Mouse (Mus musculus) CH12.LX (cell line): ENCODE measurements around the gene Irf3. TPM values are rescaled to one million over a fixed set of nuclear protein-coding genes. Genes with fewer than 3 reads are reported as not detected.
A peak's percentile ranks its signal among the peaks of the same experiment; 100 is the strongest.

ENCODE experiments used
- DNase-seq: peaks from one replicate; pipeline ENCODE4 v3.0.0-alpha.2; 2013; ENCODE audit errors: extremely low read depth
- H3K27ac ChIP-seq: 2 replicates; pipeline ENCODE4 v1.5.1; 2012; ENCODE audit warnings: low read depth, mild to moderate bottlenecking, control low read depth, moderate library complexity; ENCODE audit not compliant: insufficient read depth
- H3K27me3 ChIP-seq: replicated peaks from 2 replicates; pipeline ENCODE3; 2012; ENCODE audit warnings: inconsistent platforms
- H3K36me3 ChIP-seq, 2 experiments: replicated peaks in 1 of 2; 2 replicates each; pipeline versions ENCODE3 to v1.6.1; 2012; ENCODE audit warnings: inconsistent platforms in 1 of 2, low read length in 1 of 2, mild to moderate bottlenecking in 1 of 2, mixed read lengths in 1 of 2, moderate library complexity in 1 of 2; ENCODE audit not compliant: control insufficient read depth in 1 of 2, insufficient read depth in 1 of 2
- H3K4me1 ChIP-seq, 2 experiments: 2 replicates each; pipeline ENCODE4 v1.6.1; 2012; ENCODE audit warnings: inconsistent platforms in 1 of 2, moderate library complexity in 1 of 2; ENCODE audit not compliant: insufficient read depth in 2 of 2, control insufficient read depth in 1 of 2
- H3K4me2 ChIP-seq: 2 replicates; pipeline ENCODE4 v1.6.1; 2012; ENCODE audit warnings: low read depth, mild to moderate bottlenecking, control low read depth; ENCODE audit not compliant: poor library complexity, insufficient read depth, severe bottlenecking
- H3K4me3 ChIP-seq, 3 experiments: fragments of 150-350 bp in 1 of 3; sonication (generic) in 1 of 3; replicated peaks in 1 of 3; 2 replicates each; pipeline versions ENCODE3 to v1.5.1; 2011 to 2012; ENCODE audit warnings: low read depth in 2 of 3, low read length in 2 of 3, mild to moderate bottlenecking in 2 of 3, moderate library complexity in 2 of 3, control low read depth in 1 of 3, improper control_type of control experiment in 1 of 3, inconsistent platforms in 1 of 3, mixed read lengths in 1 of 3; ENCODE audit not compliant: poor library complexity in 1 of 3
- H3K79me2 ChIP-seq: replicated peaks from 2 replicates; pipeline ENCODE4 v1.6.1; 2012; ENCODE audit warnings: mild to moderate bottlenecking, moderate library complexity; ENCODE audit not compliant: control insufficient read depth, poor library complexity, insufficient read depth, severe bottlenecking; ENCODE audit errors: extremely low read depth
- H3K9ac ChIP-seq: 2 replicates; pipeline ENCODE4 v1.6.1; 2012; ENCODE audit warnings: low read depth, mild to moderate bottlenecking, control low read depth, moderate library complexity; ENCODE audit not compliant: insufficient read depth
- H3K9me3 ChIP-seq: replicated peaks from 2 replicates; pipeline ENCODE3; 2012; ENCODE audit warnings: low read length, inconsistent platforms, mixed read lengths
- CHD1 ChIP-seq: IDR thresholded peaks from 2 replicates; pipeline ENCODE4 v1.6.1; 2012; ENCODE audit warnings: low read depth, low read length, improper control_type of control experiment, inconsistent platforms
- CTCF ChIP-seq, 2 experiments: IDR thresholded peaks in 1 of 2; conservative IDR thresholded peaks in 1 of 2; 2 replicates each; pipeline ENCODE4 v1.5.1; 2011 to 2012; ENCODE audit warnings: low read depth in 2 of 2, low read length in 2 of 2, improper control_type of control experiment in 1 of 2, inconsistent platforms in 1 of 2, mild to moderate bottlenecking in 1 of 2, moderate library complexity in 1 of 2
- ELF1 ChIP-seq: IDR thresholded peaks from 2 replicates; pipeline ENCODE4 v1.6.1; 2014; ENCODE audit warnings: low read depth, mild to moderate bottlenecking, inconsistent platforms, low read length, improper control_type of control experiment
- EP300 ChIP-seq: IDR thresholded peaks from 2 replicates; pipeline ENCODE4 v1.6.1; 2011; ENCODE audit warnings: low read length, improper control_type of control experiment
- ETS1 ChIP-seq: conservative IDR thresholded peaks from 2 replicates; pipeline ENCODE4 v1.6.1; 2012; ENCODE audit warnings: low read depth, mild to moderate bottlenecking, inconsistent platforms, low read length, improper control_type of control experiment, moderate library complexity
- IRF4 ChIP-seq: IDR thresholded peaks from 2 replicates; pipeline ENCODE4 v1.6.1; 2014; ENCODE audit warnings: low read depth, mild to moderate bottlenecking, inconsistent platforms, low read length, improper control_type of control experiment
- JUND ChIP-seq: conservative IDR thresholded peaks from 2 replicates; pipeline ENCODE4 v1.6.1; 2011; ENCODE audit warnings: low read depth, low read length, improper control_type of control experiment
- MAZ ChIP-seq: IDR thresholded peaks from 2 replicates; pipeline ENCODE4 v1.6.1; 2012; ENCODE audit warnings: low read depth, mild to moderate bottlenecking, inconsistent platforms, low read length, improper control_type of control experiment, moderate library complexity
- MEF2A ChIP-seq: IDR thresholded peaks from 2 replicates; pipeline ENCODE4 v1.6.1; 2014; ENCODE audit warnings: low read depth, mild to moderate bottlenecking, inconsistent platforms, low read length, improper control_type of control experiment, borderline replicate concordance
- MYC ChIP-seq: IDR thresholded peaks from 2 replicates; pipeline ENCODE4 v1.6.1; 2011; ENCODE audit warnings: low read depth, mild to moderate bottlenecking, improper control_type of control experiment, low read length
- NELFE ChIP-seq: IDR thresholded peaks from 2 replicates; pipeline ENCODE4 v1.6.1; 2011; ENCODE audit warnings: low read depth, low read length, improper control_type of control experiment
- POLR2AphosphoS2 ChIP-seq: IDR thresholded peaks from 2 replicates; pipeline ENCODE4 v1.6.1; 2011; ENCODE audit warnings: low read depth, low read length, improper control_type of control experiment
- RCOR1 ChIP-seq: conservative IDR thresholded peaks from 2 replicates; pipeline ENCODE4 v1.6.1; 2012; ENCODE audit warnings: low read depth, mild to moderate bottlenecking, inconsistent platforms, low read length, improper control_type of control experiment
- SMC3 ChIP-seq: IDR thresholded peaks from 2 replicates; pipeline ENCODE4 v1.6.1; 2011; ENCODE audit warnings: low read depth, low read length, improper control_type of control experiment
- USF1 ChIP-seq: IDR thresholded peaks from 2 replicates; pipeline ENCODE4 v1.6.1; 2014; ENCODE audit warnings: low read depth, mild to moderate bottlenecking, inconsistent platforms, low read length, improper control_type of control experiment
- USF2 ChIP-seq: conservative IDR thresholded peaks from 2 replicates; pipeline ENCODE4 v1.6.1; 2011; ENCODE audit warnings: low read depth, low read length, improper control_type of control experiment
- ZKSCAN1 ChIP-seq: IDR thresholded peaks from 2 replicates; pipeline ENCODE4 v1.6.1; 2012; ENCODE audit warnings: low read depth, inconsistent platforms, low read length, improper control_type of control experiment, borderline replicate concordance
- ZMIZ1 ChIP-seq: IDR thresholded peaks from 2 replicates; pipeline ENCODE4 v1.6.1; 2012; ENCODE audit warnings: low read depth, mild to moderate bottlenecking, inconsistent platforms, low read length, improper control_type of control experiment
- ZNF384 ChIP-seq: IDR thresholded peaks from 2 replicates; pipeline ENCODE4 v1.6.1; 2012; ENCODE audit warnings: low read depth, low read length, improper control_type of control experiment, inconsistent platforms
- dilution Hi-C: fragments of 300-500 bp; cut with MboI; formaldehyde crosslinking; loops from 2 replicates; pipeline ENCODE4 v1.14.3; 2020; ENCODE audit warnings: low sequenced_read_pairs; ENCODE audit not compliant: extremely low pct_unique_long_range_greater_than_20kb, extremely low pct_ligation_motif_present
- in situ Hi-C: fragments of 300-500 bp; cut with MboI; formaldehyde crosslinking; loops from 3 replicates; pipeline ENCODE4 v1.14.3; 2019; ENCODE audit warnings: low sequenced_read_pairs, low pct_ligation_motif_present, low pct_unique_long_range_greater_than_20kb, mixed read lengths
- polyA plus RNA-seq: library from polyadenylated mRNA; unstranded; fragments of >175 nt; gene quantifications from 2 replicates; pipeline ENCODE4 v1.2.1, GENCODE M21; 2012; ENCODE audit warnings: low read depth; ENCODE audit not compliant: insufficient read length
- total RNA-seq, 2 experiments: library from RNA; depleted of rRNA; stranded (reverse); fragments of 300-350 nt in 1 of 2; fragments of >200 nt in 1 of 2; gene quantifications; 2 replicates each; pipeline ENCODE4 v1.2.3; 2012 to 2014

Irf3 gene
- total and polyA plus RNA-seq, 3 experiments = 33.5 to 79.7 (median 56.5) TPM

GRCm38 (mm10) chr7:45024281-45025248 is 27.1 kb downstream of the Irf3 start:
- H3K27me3 ChIP-seq = no peaks in the 10 kb centered on the region
- no peaks in the 10 kb centered on the region for H3K79me2 ChIP-seq
- no peak overlapping the region for H3K9ac ChIP-seq
- TF ChIP-seq CTCF (conservative IDR thresholded peaks at IDR 0.05 in 1 of 2, IDR thresholded peaks at IDR 0.05 in 1 of 2; ENCODE audit: low read depth in 2 of 2, low read length in 2 of 2) = peak in 1 of 2 experiments; percentile 25; a peak in 1 of 4 replicates
- no peak for TF ChIP-seq NELFE
- H3K4me2 ChIP-seq = no peak overlapping the region
- H3K36me3 ChIP-seq = peaks cover 17 to 61% of the 10 kb centered on the region in 2 experiments
- dilution Hi-C loops (no loop called here), in situ Hi-C loops (no loop called here)
- no peaks in the 10 kb centered on the region for H3K9me3 ChIP-seq
- no peak overlapping the region for H3K4me3 ChIP-seq
- no peaks in the 10 kb centered on the region; a peak in 1 of 4 replicates for H3K4me1 ChIP-seq
- no peak for DNase-seq
- H3K27ac ChIP-seq = no peak overlapping the region

- Histone ChIP-seq H3K79me2 (no peaks in the 10 kb centered on the region), H3K27ac (no peak overlapping the region), H3K4me1 (no peaks in the 10 kb centered on the region; a peak in 1 of 4 replicates), H3K9me3 (no peaks in the 10 kb centered on the region), H3K4me2 (no peak overlapping the region), H3K4me3 (no peak overlapping the region), H3K27me3 (no peaks in the 10 kb centered on the region), H3K36me3 (peaks cover 27 to 66% of the 10 kb centered on the region in 2 experiments), H3K9ac (no peak overlapping the region)
- no peak for DNase-seq
- dilution Hi-C loops = no loop called here
- TF ChIP-seq ETS1 = no peak
- TF ChIP-seq ZNF384 = no peak
- no peak for TF ChIP-seq ZKSCAN1
- TF ChIP-seq JUND = no peak
- no peak for TF ChIP-seq MEF2A
- no peak for TF ChIP-seq NELFE
- no peak for TF ChIP-seq CHD1
- TF ChIP-seq USF2 = no peak
- no peak for TF ChIP-seq POLR2AphosphoS2
- TF ChIP-seq EP300 = no peak
- in situ Hi-C loops = no loop called here
Measured at GRCm38 (mm10) chr7:45025601-45026220, 28.3 kb downstream of the Irf3 start.

GRCm38 (mm10) chr7:45026256-45026655 is 28.8 kb downstream of the Irf3 start:
- Histone ChIP-seq H3K9me3 (no peaks in the 10 kb centered on the region), H3K4me2 (no peak overlapping the region), H3K27me3 (no peaks in the 10 kb centered on the region), H3K36me3 (peaks cover 33 to 66% of the 10 kb centered on the region in 2 experiments), H3K79me2 (no peaks in the 10 kb centered on the region), H3K27ac (no peak overlapping the region), H3K4me3 (no peak overlapping the region), H3K9ac (no peak overlapping the region), H3K4me1 (no peaks in the 10 kb centered on the region; a peak in 1 of 4 replicates)
- TF ChIP-seq USF1 (no peak), ZNF384 (no peak), CHD1 (no peak), CTCF (conservative IDR thresholded peaks at IDR 0.05 in 1 of 2, IDR thresholded peaks at IDR 0.05 in 1 of 2; ENCODE audit: low read depth in 2 of 2, low read length in 2 of 2) (no peak), USF2 (no peak), ELF1 (no peak), EP300 (no peak), ZMIZ1 (no peak), IRF4 (no peak), SMC3 (no peak), NELFE (no peak), MAZ (no peak), JUND (no peak), MYC (no peak), RCOR1 (no peak), POLR2AphosphoS2 (no peak)
- DNase-seq = no peak
- dilution Hi-C loops (no loop called here), in situ Hi-C loops (no loop called here)
